27 mouse cellular contexts compared by ENCODE assay signal in genomic region chr8:61249511-61249910, GRCm38 (mm10).
"Had no signal": no experiment of that assay in that cellular context is flagged by ENCODE, and none has a peak within 500 bp of the region (broad histone marks: within the 10 kb centered on the region; RNA-seq: fewer than 3 reads in every experiment).

No protein-coding gene starts in this region.

- ATAC-seq: hindbrain, postnatal 0 days; intestine, embryonic 16.5 days; liver, embryonic 12.5 days had no signal

- H3K4me1 ChIP-seq: liver, embryonic 12.5 days had no signal

- DNase-seq: gastrocnemius, adult 2 months; gastrocnemius, postnatal 10 days; gastrocnemius, postnatal 36 days; heart, adult 11 months; heart, adult 2 months; heart, postnatal 14 days; heart, postnatal 36 days; kidney, adult 11 months; kidney, adult 2 months; kidney, adult 9 months; kidney, postnatal 14 days; kidney, postnatal 36 days; layer of hippocampus, adult 9-11 months; layer of hippocampus, postnatal 36 days; left cerebral cortex, postnatal 4 days had no signal

- H3K9me3 ChIP-seq: heart, embryonic 15.5 days; hindbrain, embryonic 15.5 days; limb, embryonic 15.5 days had no signal

- H3K27ac ChIP-seq: gastrocnemius, adult 2 months; heart, adult 2 months; heart, embryonic 13.5 days; heart, embryonic 15.5 days; hindbrain, embryonic 13.5 days; hindbrain, embryonic 15.5 days; hindbrain, postnatal 0 days; kidney, embryonic 15.5 days; kidney, postnatal 0 days; limb, embryonic 13.5 days; limb, embryonic 15.5 days; liver, embryonic 12.5 days had no signal

- H3K4me3 ChIP-seq: gastrocnemius, adult 2 months; heart, adult 2 months; heart, embryonic 13.5 days; heart, embryonic 15.5 days; hindbrain, embryonic 13.5 days; hindbrain, embryonic 15.5 days; kidney, embryonic 15.5 days; limb, embryonic 13.5 days; limb, embryonic 15.5 days; liver, embryonic 12.5 days had no signal

- H3K4me2 ChIP-seq: heart, embryonic 11.5 days; heart, embryonic 13.5 days; heart, embryonic 15.5 days; hindbrain, embryonic 13.5 days; hindbrain, embryonic 15.5 days; kidney, embryonic 15.5 days; limb, embryonic 13.5 days; limb, embryonic 15.5 days; liver, embryonic 12.5 days had no signal

- H3K9ac ChIP-seq: heart, embryonic 13.5 days; heart, embryonic 15.5 days; hindbrain, embryonic 13.5 days; hindbrain, embryonic 15.5 days; kidney, embryonic 15.5 days; limb, embryonic 13.5 days; limb, embryonic 15.5 days; liver, embryonic 12.5 days had no signal

- H3K36me3 ChIP-seq: hindbrain, embryonic 15.5 days; liver, embryonic 12.5 days had no signal

- H3K27me3 ChIP-seq: heart, embryonic 13.5 days; heart, embryonic 15.5 days; hindbrain, embryonic 13.5 days; hindbrain, embryonic 15.5 days; kidney, embryonic 15.5 days; limb, embryonic 13.5 days; limb, embryonic 15.5 days; liver, embryonic 12.5 days had no signal
